Mouse (Mus musculus) intestine, embryonic 16.5 days (tissue): ENCODE data around the gene Hacd4. TPM values are rescaled to one million over a fixed set of nuclear protein-coding genes. Genes with fewer than 3 reads are reported as not detected.
A peak's percentile ranks its signal among the peaks of the same experiment; 100 is the strongest.
"Not testable (repeated sequence)": the region's sequence is repeated elsewhere in the genome, so short reads cannot be mapped to it uniquely, and the experiment has no call there.

Experiments
- ATAC-seq: fragments of 200-750 bp; cut with Nextera tagmentation; 2 replicates; pipeline ENCODE4 v1.8.0; 2017; ENCODE audit warnings: moderate TSS enrichment, moderate library complexity
- H3K27ac ChIP-seq: fragments of 300-500 bp; sonication (generic); 2 replicates; pipeline ENCODE4 v1.5.1; 2014; ENCODE audit warnings: mild to moderate bottlenecking, low read length
- H3K27me3 ChIP-seq: fragments of 300-500 bp; sonication (generic); replicated peaks from 2 replicates; pipeline ENCODE4 v1.6.1; 2014; ENCODE audit warnings: low read length, control low read depth, mixed read lengths; ENCODE audit not compliant: control insufficient read depth, insufficient read depth
- H3K36me3 ChIP-seq: fragments of 300-500 bp; sonication (generic); 2 replicates; pipeline ENCODE4 v1.6.1; 2014; ENCODE audit warnings: low read length, control low read depth; ENCODE audit not compliant: control insufficient read depth, insufficient read depth
- H3K4me1 ChIP-seq: fragments of 300-500 bp; sonication (generic); 2 replicates; pipeline ENCODE4 v1.6.1; 2014; ENCODE audit warnings: low read length, control low read depth, mixed read lengths; ENCODE audit not compliant: control insufficient read depth, insufficient read depth
- H3K4me2 ChIP-seq: fragments of 300-500 bp; sonication (generic); 2 replicates; pipeline ENCODE4 v1.6.1; 2014; ENCODE audit warnings: low read depth, low read length, control low read depth
- H3K4me3 ChIP-seq: fragments of 300-500 bp; sonication (generic); 2 replicates; pipeline ENCODE4 v1.5.1; 2014; ENCODE audit warnings: mild to moderate bottlenecking, low read length
- H3K9ac ChIP-seq: fragments of 300-500 bp; sonication (generic); 2 replicates; pipeline ENCODE4 v1.6.1; 2014; ENCODE audit warnings: low read depth, low read length
- H3K9me3 ChIP-seq: fragments of 300-500 bp; sonication (generic); 2 replicates; pipeline ENCODE4 v1.6.1; 2016; ENCODE audit warnings: low read length, control low read depth; ENCODE audit not compliant: control insufficient read depth
- WGBS: fragments of 180-500 bp; shearing (Covaris S2); extraction: QIAGEN DNeasy Blood & Tissue Kit; methylation state at CpG from one replicate; pipeline ENCODE4 v1.1.7; 2014; 5-methylcytosine and 5-hydroxymethylcytosine counted together
- polyA plus RNA-seq: library from polyadenylated mRNA; unstranded; fragments of >200 nt; fragmentation: Nextera tagmentation; extraction: Ambion mirVana; gene quantifications from 2 replicates; pipeline ENCODE4 v1.2.1, GENCODE M21; 2015

The Hacd4 gene
- polyA plus RNA-seq, 1 experiment from 2014 or later: 12.1 TPM

GRCm38 (mm10) chr4:88412331-88412730 lies 26.4 kb downstream of the Hacd4 start:
- no peak overlapping the region for H3K9ac ChIP-seq
- H3K36me3 ChIP-seq: no peaks in the 10 kb centered on the region
- ATAC-seq: no peak
- no peak overlapping the region for H3K4me3 ChIP-seq
- no peak overlapping the region for H3K4me2 ChIP-seq
- H3K27ac ChIP-seq: no peak overlapping the region
- no peaks in the 10 kb centered on the region for H3K9me3 ChIP-seq
- WGBS: 81% methylated on average over 2 of the region's 2 CpGs
- no peaks in the 10 kb centered on the region for H3K4me1 ChIP-seq
- no peaks in the 10 kb centered on the region for H3K27me3 ChIP-seq

GRCm38 (mm10) chr4:88409279-88409678 lies 29.4 kb downstream of the Hacd4 start:
- no peak overlapping the region for H3K27ac ChIP-seq
- H3K9me3 ChIP-seq: no peaks in the 10 kb centered on the region
- H3K27me3 ChIP-seq: no peaks in the 10 kb centered on the region
- 97% methylated on average over 4 of the region's 4 CpGs for WGBS
- H3K4me3 ChIP-seq: no peak overlapping the region
- no peak overlapping the region for H3K9ac ChIP-seq
- no peak for ATAC-seq
- no peaks in the 10 kb centered on the region for H3K4me1 ChIP-seq
- H3K4me2 ChIP-seq: no peak overlapping the region
- H3K36me3 ChIP-seq: no peaks in the 10 kb centered on the region

GRCm38 (mm10) chr4:88406887-88407696 lies 31.6 kb downstream of the Hacd4 start:
- 72% methylated on average over 4 of the region's 4 CpGs for WGBS
- no peaks in the 10 kb centered on the region for H3K36me3 ChIP-seq
- H3K9me3 ChIP-seq: no peaks in the 10 kb centered on the region
- no peak for ATAC-seq
- H3K9ac ChIP-seq: no peak overlapping the region
- H3K4me1 ChIP-seq: no peaks in the 10 kb centered on the region
- no peak overlapping the region for H3K4me2 ChIP-seq
- H3K4me3 ChIP-seq: no peak overlapping the region
- no peaks in the 10 kb centered on the region for H3K27me3 ChIP-seq
- H3K27ac ChIP-seq: no peak overlapping the region

GRCm38 (mm10) chr4:88402884-88403283 lies 35.8 kb downstream of the Hacd4 start:
- H3K36me3 ChIP-seq: no peaks in the 10 kb centered on the region
- H3K27me3 ChIP-seq: no peaks in the 10 kb centered on the region
- ATAC-seq: no peak
- H3K27ac ChIP-seq: no peak overlapping the region
- H3K9me3 ChIP-seq: no peaks in the 10 kb centered on the region
- H3K9ac ChIP-seq: no peak overlapping the region
- H3K4me2 ChIP-seq: no peak overlapping the region
- WGBS: 90% methylated on average over 6 of the region's 6 CpGs
- no peaks in the 10 kb centered on the region for H3K4me1 ChIP-seq
- H3K4me3 ChIP-seq: no peak overlapping the region

- Histone ChIP-seq H3K9ac (no peak overlapping the region), H3K36me3 (no peaks in the 10 kb centered on the region), H3K4me3 (no peak overlapping the region), H3K9me3 (no peaks in the 10 kb centered on the region), H3K4me2 (no peak overlapping the region), H3K27me3 (no peaks in the 10 kb centered on the region), H3K4me1 (0 out of 2 replicates have a peak, but pooled peaks cover 2% of the 10 kb centered on the region), H3K27ac (no peak overlapping the region)
- no peak for ATAC-seq
- WGBS: 82% methylated on average over 7 of the region's 7 CpGs
Measured at GRCm38 (mm10) chr4:88400992-88401313, 37.8 kb downstream of the Hacd4 start.

- 76% methylated on average over 9 of the region's 9 CpGs for WGBS
- no peak overlapping the region for H3K27ac ChIP-seq
Measured at GRCm38 (mm10) chr4:88400302-88400991, 38.3 kb downstream of the Hacd4 start.

GRCm38 (mm10) chr4:88396995-88397521 lies 41.7 kb downstream of the Hacd4 start:
- peak overlapping the region; percentile 35 for H3K27ac ChIP-seq
- no peak overlapping the region for H3K9ac ChIP-seq
- peak; percentile 59 for ATAC-seq
- H3K36me3 ChIP-seq: no peaks in the 10 kb centered on the region
- H3K27me3 ChIP-seq: no peaks in the 10 kb centered on the region
- no peaks in the 10 kb centered on the region for H3K9me3 ChIP-seq
- 43% methylated on average over 6 of the region's 6 CpGs for WGBS
- H3K4me1 ChIP-seq: 0 out of 2 replicates have a peak, but pooled peaks cover 2% of the 10 kb centered on the region
- H3K4me3 ChIP-seq: no peak overlapping the region
- H3K4me2 ChIP-seq: no peak overlapping the region

More at GRCm38 (mm10) chr4:88400302-88400991, 38.3 kb downstream of the Hacd4 start:
- no peak for ATAC-seq
- H3K4me3 ChIP-seq: no peak overlapping the region
- H3K9me3 ChIP-seq: no peaks in the 10 kb centered on the region
- H3K9ac ChIP-seq: no peak overlapping the region
- no peaks in the 10 kb centered on the region for H3K36me3 ChIP-seq
- no peaks in the 10 kb centered on the region for H3K27me3 ChIP-seq
- no peak overlapping the region for H3K4me2 ChIP-seq
- 0 out of 2 replicates have a peak, but pooled peaks cover 2% of the 10 kb centered on the region for H3K4me1 ChIP-seq

GRCm38 (mm10) chr4:88395717-88396116 lies 43.0 kb downstream of the Hacd4 start:
- no peak overlapping the region for H3K27ac ChIP-seq
- no peaks in the 10 kb centered on the region for H3K9me3 ChIP-seq
- ATAC-seq: no peak
- no peaks in the 10 kb centered on the region for H3K36me3 ChIP-seq
- H3K4me1 ChIP-seq: 0 out of 2 replicates have a peak, but pooled peaks cover 2% of the 10 kb centered on the region
- no peaks in the 10 kb centered on the region for H3K27me3 ChIP-seq
- H3K4me3 ChIP-seq: no peak overlapping the region
- no peak overlapping the region for H3K9ac ChIP-seq
- 91% methylated on average over 3 of the region's 3 CpGs for WGBS
- no peak overlapping the region for H3K4me2 ChIP-seq

- not testable (repeated sequence) for H3K27me3 ChIP-seq, H3K4me3 ChIP-seq, H3K27ac ChIP-seq, H3K4me2 ChIP-seq, H3K36me3 ChIP-seq, H3K9ac ChIP-seq, H3K9me3 ChIP-seq, H3K4me1 ChIP-seq, ATAC-seq
- WGBS: 80% methylated on average over 1 of the region's 1 CpGs
Measured at GRCm38 (mm10) chr4:88390596-88390995, 48.1 kb downstream of the Hacd4 start.
